Mouse (Mus musculus): ENCODE results near the gene Samd5.

Samd5 gene

GRCm38 (mm10) chr10:9674561-9675521 is at the start of gene Samd5:
Gene Samd5, minus strand, starts transcription at chr10:9675208.
- DNase-seq = peak; percentile 48

- no peak for DNase-seq
Measured at GRCm38 (mm10) chr10:9722519-9723303, 47.7 kb upstream of the Samd5 start.

- no peak for DNase-seq
Measured at GRCm38 (mm10) chr10:9720027-9720426, 45.0 kb upstream of the Samd5 start.

- no peak for DNase-seq
Measured at GRCm38 (mm10) chr10:9718086-9718485, 43.1 kb upstream of the Samd5 start.

- no peak for DNase-seq
Measured at GRCm38 (mm10) chr10:9704956-9705355, 29.9 kb upstream of the Samd5 start.

GRCm38 (mm10) chr10:9699071-9699761 is 24.2 kb upstream of the Samd5 start:
- peak in 1 of 2 experiments; percentile 24 for DNase-seq

- DNase-seq = no peak
Measured at GRCm38 (mm10) chr10:9698141-9698540, 23.1 kb upstream of the Samd5 start.

- no peak for DNase-seq
Measured at GRCm38 (mm10) chr10:9696543-9697141, 21.6 kb upstream of the Samd5 start.

- DNase-seq = no peak
Measured at GRCm38 (mm10) chr10:9693990-9694699, 19.1 kb upstream of the Samd5 start.

GRCm38 (mm10) chr10:9680928-9681327 is 5.9 kb upstream of the Samd5 start:
- no peak for DNase-seq

- no peak for DNase-seq
Measured at GRCm38 (mm10) chr10:9679911-9680310, 4.9 kb upstream of the Samd5 start.

GRCm38 (mm10) chr10:9678071-9678470 is 3.1 kb upstream of the Samd5 start:
- no peak for DNase-seq

GRCm38 (mm10) chr10:9676886-9677285 is 1.9 kb upstream of the Samd5 start:
- DNase-seq = peak; percentile 72 to 81

GRCm38 (mm10) chr10:9676418-9676786 is 1.4 kb upstream of the Samd5 start:
- no peak for DNase-seq

- DNase-seq = no peak
Measured at GRCm38 (mm10) chr10:9675550-9676417, 776 bp upstream of the Samd5 start.

- DNase-seq = no peak
Measured at GRCm38 (mm10) chr10:9673276-9673675, 1.7 kb downstream of the Samd5 start.

GRCm38 (mm10) chr10:9672751-9673150 is 2.3 kb downstream of the Samd5 start:
- DNase-seq = no peak

- DNase-seq = no peak
Measured at GRCm38 (mm10) chr10:9670351-9670750, 4.7 kb downstream of the Samd5 start.

- DNase-seq = no peak
Measured at GRCm38 (mm10) chr10:9668791-9669190, 6.2 kb downstream of the Samd5 start.

GRCm38 (mm10) chr10:9652946-9653345 is 22.1 kb downstream of the Samd5 start:
- DNase-seq = no peak
